Mouse (Mus musculus) CH12.LX (cell line): Measurements from ENCODE around the gene Rad9a. TPM values are rescaled to one million over a fixed set of nuclear protein-coding genes. Genes with fewer than 3 reads are reported as not detected.

Experiments
- DNase-seq: peaks from one replicate; pipeline ENCODE4 v3.0.0-alpha.2; 2013; ENCODE audit errors: extremely low read depth
- H3K27ac ChIP-seq: 2 replicates; pipeline ENCODE4 v1.5.1; 2012; ENCODE audit warnings: low read depth, mild to moderate bottlenecking, control low read depth, moderate library complexity; ENCODE audit not compliant: insufficient read depth
- H3K27me3 ChIP-seq: replicated peaks from 2 replicates; pipeline ENCODE3; 2012; ENCODE audit warnings: inconsistent platforms
- H3K36me3 ChIP-seq, 2 experiments: replicated peaks in 1 of 2; 2 replicates each; pipeline versions ENCODE3 to v1.6.1; 2012; ENCODE audit warnings: inconsistent platforms in 1 of 2, low read length in 1 of 2, mild to moderate bottlenecking in 1 of 2, mixed read lengths in 1 of 2, moderate library complexity in 1 of 2; ENCODE audit not compliant: control insufficient read depth in 1 of 2, insufficient read depth in 1 of 2
- H3K4me1 ChIP-seq, 2 experiments: 2 replicates each; pipeline ENCODE4 v1.6.1; 2012; ENCODE audit warnings: inconsistent platforms in 1 of 2, moderate library complexity in 1 of 2; ENCODE audit not compliant: insufficient read depth in 2 of 2, control insufficient read depth in 1 of 2
- H3K4me2 ChIP-seq: 2 replicates; pipeline ENCODE4 v1.6.1; 2012; ENCODE audit warnings: low read depth, mild to moderate bottlenecking, control low read depth; ENCODE audit not compliant: poor library complexity, insufficient read depth, severe bottlenecking
- H3K4me3 ChIP-seq, 3 experiments: fragments of 150-350 bp in 1 of 3; sonication (generic) in 1 of 3; replicated peaks in 1 of 3; 2 replicates each; pipeline versions ENCODE3 to v1.5.1; 2011 to 2012; ENCODE audit warnings: low read depth in 2 of 3, low read length in 2 of 3, mild to moderate bottlenecking in 2 of 3, moderate library complexity in 2 of 3, control low read depth in 1 of 3, improper control_type of control experiment in 1 of 3, inconsistent platforms in 1 of 3, mixed read lengths in 1 of 3; ENCODE audit not compliant: poor library complexity in 1 of 3
- H3K79me2 ChIP-seq: replicated peaks from 2 replicates; pipeline ENCODE4 v1.6.1; 2012; ENCODE audit warnings: mild to moderate bottlenecking, moderate library complexity; ENCODE audit not compliant: control insufficient read depth, poor library complexity, insufficient read depth, severe bottlenecking; ENCODE audit errors: extremely low read depth
- H3K9ac ChIP-seq: 2 replicates; pipeline ENCODE4 v1.6.1; 2012; ENCODE audit warnings: low read depth, mild to moderate bottlenecking, control low read depth, moderate library complexity; ENCODE audit not compliant: insufficient read depth
- H3K9me3 ChIP-seq: replicated peaks from 2 replicates; pipeline ENCODE3; 2012; ENCODE audit warnings: low read length, inconsistent platforms, mixed read lengths
- BHLHE40 ChIP-seq: IDR thresholded peaks from 2 replicates; pipeline ENCODE4 v1.6.1; 2011; ENCODE audit warnings: mild to moderate bottlenecking, low read depth, low read length, improper control_type of control experiment
- CHD1 ChIP-seq: IDR thresholded peaks from 2 replicates; pipeline ENCODE4 v1.6.1; 2012; ENCODE audit warnings: low read depth, low read length, improper control_type of control experiment, inconsistent platforms
- CHD2 ChIP-seq: IDR thresholded peaks from 2 replicates; pipeline ENCODE4 v1.6.1; 2011; ENCODE audit warnings: low read length, improper control_type of control experiment
- CTCF ChIP-seq, 2 experiments: IDR thresholded peaks in 1 of 2; conservative IDR thresholded peaks in 1 of 2; 2 replicates each; pipeline ENCODE4 v1.5.1; 2011 to 2012; ENCODE audit warnings: low read depth in 2 of 2, low read length in 2 of 2, improper control_type of control experiment in 1 of 2, inconsistent platforms in 1 of 2, mild to moderate bottlenecking in 1 of 2, moderate library complexity in 1 of 2
- E2F4 ChIP-seq: IDR thresholded peaks from 2 replicates; pipeline ENCODE4 v1.6.1; 2011; ENCODE audit warnings: low read depth, low read length, improper control_type of control experiment; ENCODE audit not compliant: insufficient replicate concordance
- ELF1 ChIP-seq: IDR thresholded peaks from 2 replicates; pipeline ENCODE4 v1.6.1; 2014; ENCODE audit warnings: low read depth, mild to moderate bottlenecking, inconsistent platforms, low read length, improper control_type of control experiment
- EP300 ChIP-seq: IDR thresholded peaks from 2 replicates; pipeline ENCODE4 v1.6.1; 2011; ENCODE audit warnings: low read length, improper control_type of control experiment
- ETS1 ChIP-seq: conservative IDR thresholded peaks from 2 replicates; pipeline ENCODE4 v1.6.1; 2012; ENCODE audit warnings: low read depth, mild to moderate bottlenecking, inconsistent platforms, low read length, improper control_type of control experiment, moderate library complexity
- GABPA ChIP-seq: IDR thresholded peaks from 2 replicates; pipeline ENCODE4 v1.6.1; 2012; ENCODE audit warnings: low read depth, low read length, improper control_type of control experiment, inconsistent platforms; ENCODE audit not compliant: insufficient replicate concordance
- HCFC1 ChIP-seq: IDR thresholded peaks from 2 replicates; pipeline ENCODE4 v1.6.1; 2012; ENCODE audit warnings: low read depth, mild to moderate bottlenecking, inconsistent platforms, low read length, improper control_type of control experiment
- IRF4 ChIP-seq: IDR thresholded peaks from 2 replicates; pipeline ENCODE4 v1.6.1; 2014; ENCODE audit warnings: low read depth, mild to moderate bottlenecking, inconsistent platforms, low read length, improper control_type of control experiment
- JUND ChIP-seq: conservative IDR thresholded peaks from 2 replicates; pipeline ENCODE4 v1.6.1; 2011; ENCODE audit warnings: low read depth, low read length, improper control_type of control experiment
- KAT2A ChIP-seq: IDR thresholded peaks from 2 replicates; pipeline ENCODE4 v1.6.1; 2012; ENCODE audit warnings: low read length, improper control_type of control experiment, inconsistent platforms; ENCODE audit not compliant: insufficient replicate concordance
- MAX ChIP-seq: IDR thresholded peaks from 2 replicates; pipeline ENCODE4 v1.6.1; 2011; ENCODE audit warnings: low read length, improper control_type of control experiment
- MAZ ChIP-seq: IDR thresholded peaks from 2 replicates; pipeline ENCODE4 v1.6.1; 2012; ENCODE audit warnings: low read depth, mild to moderate bottlenecking, inconsistent platforms, low read length, improper control_type of control experiment, moderate library complexity
- MXI1 ChIP-seq: IDR thresholded peaks from 2 replicates; pipeline ENCODE4 v1.6.1; 2011; ENCODE audit warnings: mild to moderate bottlenecking, low read depth, low read length, improper control_type of control experiment
- MYC ChIP-seq: IDR thresholded peaks from 2 replicates; pipeline ENCODE4 v1.6.1; 2011; ENCODE audit warnings: low read depth, mild to moderate bottlenecking, improper control_type of control experiment, low read length
- NELFE ChIP-seq: IDR thresholded peaks from 2 replicates; pipeline ENCODE4 v1.6.1; 2011; ENCODE audit warnings: low read depth, low read length, improper control_type of control experiment
- NRF1 ChIP-seq: IDR thresholded peaks from 2 replicates; pipeline ENCODE4 v1.6.1; 2014; ENCODE audit warnings: low read depth, mild to moderate bottlenecking, inconsistent platforms, low read length, improper control_type of control experiment, moderate library complexity
- PAX5 ChIP-seq: IDR thresholded peaks from 2 replicates; pipeline ENCODE4 v1.6.1; 2012; ENCODE audit warnings: low read length, inconsistent platforms, mixed read lengths
- POLR2A ChIP-seq: IDR thresholded peaks from 2 replicates; pipeline ENCODE4 v1.6.1; 2011; ENCODE audit warnings: low read depth, mild to moderate bottlenecking, improper control_type of control experiment, low read length
- RAD21 ChIP-seq: IDR thresholded peaks from 2 replicates; pipeline ENCODE4 v1.6.1; 2011; ENCODE audit warnings: low read depth, mild to moderate bottlenecking, low read length, improper control_type of control experiment, moderate library complexity
- RCOR1 ChIP-seq: conservative IDR thresholded peaks from 2 replicates; pipeline ENCODE4 v1.6.1; 2012; ENCODE audit warnings: low read depth, mild to moderate bottlenecking, inconsistent platforms, low read length, improper control_type of control experiment
- SIN3A ChIP-seq: IDR thresholded peaks from 2 replicates; pipeline ENCODE4 v1.6.1; 2012; ENCODE audit warnings: low read length, improper control_type of control experiment, inconsistent platforms
- SMC3 ChIP-seq: IDR thresholded peaks from 2 replicates; pipeline ENCODE4 v1.6.1; 2011; ENCODE audit warnings: low read depth, low read length, improper control_type of control experiment
- TBP ChIP-seq: conservative IDR thresholded peaks from 2 replicates; pipeline ENCODE4 v1.6.1; 2011; ENCODE audit warnings: low read depth, low read length, improper control_type of control experiment
- TCF12 ChIP-seq: IDR thresholded peaks from 2 replicates; pipeline ENCODE4 v1.6.1; 2014; ENCODE audit warnings: low read depth, mild to moderate bottlenecking, inconsistent platforms, low read length, improper control_type of control experiment
- UBTF ChIP-seq: IDR thresholded peaks from 2 replicates; pipeline ENCODE4 v1.6.1; 2012; ENCODE audit warnings: low read depth, mild to moderate bottlenecking, inconsistent platforms, low read length, improper control_type of control experiment, moderate library complexity
- USF1 ChIP-seq: IDR thresholded peaks from 2 replicates; pipeline ENCODE4 v1.6.1; 2014; ENCODE audit warnings: low read depth, mild to moderate bottlenecking, inconsistent platforms, low read length, improper control_type of control experiment
- USF2 ChIP-seq: conservative IDR thresholded peaks from 2 replicates; pipeline ENCODE4 v1.6.1; 2011; ENCODE audit warnings: low read depth, low read length, improper control_type of control experiment
- ZC3H11A ChIP-seq: IDR thresholded peaks from 2 replicates; pipeline ENCODE4 v1.6.1; 2012; ENCODE audit warnings: low read depth, mild to moderate bottlenecking, inconsistent platforms, low read length, improper control_type of control experiment
- ZMIZ1 ChIP-seq: IDR thresholded peaks from 2 replicates; pipeline ENCODE4 v1.6.1; 2012; ENCODE audit warnings: low read depth, mild to moderate bottlenecking, inconsistent platforms, low read length, improper control_type of control experiment
- ZNF384 ChIP-seq: IDR thresholded peaks from 2 replicates; pipeline ENCODE4 v1.6.1; 2012; ENCODE audit warnings: low read depth, low read length, improper control_type of control experiment, inconsistent platforms
- dilution Hi-C: fragments of 300-500 bp; cut with MboI; formaldehyde crosslinking; loops from 2 replicates; pipeline ENCODE4 v1.14.3; 2020; ENCODE audit warnings: low sequenced_read_pairs; ENCODE audit not compliant: extremely low pct_unique_long_range_greater_than_20kb, extremely low pct_ligation_motif_present
- in situ Hi-C: fragments of 300-500 bp; cut with MboI; formaldehyde crosslinking; loops from 3 replicates; pipeline ENCODE4 v1.14.3; 2019; ENCODE audit warnings: low sequenced_read_pairs, low pct_ligation_motif_present, low pct_unique_long_range_greater_than_20kb, mixed read lengths
- polyA plus RNA-seq: library from polyadenylated mRNA; unstranded; fragments of >175 nt; gene quantifications from 2 replicates; pipeline ENCODE4 v1.2.1, GENCODE M21; 2012; ENCODE audit warnings: low read depth; ENCODE audit not compliant: insufficient read length
- total RNA-seq, 2 experiments: library from RNA; depleted of rRNA; stranded (reverse); fragments of 300-350 nt in 1 of 2; fragments of >200 nt in 1 of 2; gene quantifications; 2 replicates each; pipeline ENCODE4 v1.2.3; 2012 to 2014

Gene Rad9a
- total RNA-seq (2012; rRNA removed) (20.5 and 22.4 TPM in 2 replicates), total RNA-seq (2014; rRNA removed) (11.5 and 14.3 TPM in 2 replicates), polyA plus RNA-seq (20.0 and 21.7 TPM in 2 replicates)

GRCm38 (mm10) chr19:4201291-4201909 lies at the start of gene Rad9a:
Gene Rad9a, minus strand, starts transcription at chr19:4201662.
- Histone ChIP-seq H3K9me3 (no peaks in the 10 kb centered on the region), H3K4me1 (peaks cover 15 to 59% of the 10 kb centered on the region in 2 experiments), H3K36me3 (peaks cover 26 to 42% of the 10 kb centered on the region in 2 experiments), H3K4me2 (peak within 1 kb of the TSS; percentile 44), H3K9ac (peak within 1 kb of the TSS; percentile 70), H3K79me2 (peaks cover 12% of the 10 kb centered on the region; the same call in 1 of the 2 replicates), H3K27me3 (peaks cover 5% of the 10 kb centered on the region), H3K27ac (peak within 1 kb of the TSS; percentile 48), H3K4me3 (peak within 1 kb of the TSS; percentile 67 to 82 (median 76))
- dilution Hi-C loops (no loop called here), in situ Hi-C loops (loop anchor here (5.0 kb wide), 2 partner anchors 36 to 74 kb away; partner anchors contain the start of gene Aip)
- TF ChIP-seq ETS1 (peak; percentile 49), MYC (peak; percentile 87), HCFC1 (peak; percentile 71), CTCF (conservative IDR thresholded peaks at IDR 0.05 in 1 of 2, IDR thresholded peaks at IDR 0.05 in 1 of 2; ENCODE audit: low read depth in 2 of 2, low read length in 2 of 2) (no peak), EP300 (no peak), CHD1 (no peak), POLR2A (peak; percentile 92), KAT2A (0 out of 2 replicates have a peak, but pooled peaks have one; percentile 46), JUND (no peak), NELFE (peak; percentile 82), USF1 (peak; percentile 98), ZC3H11A (no peak), MAX (peak; percentile 99), NRF1 (peak; percentile 46; the same call in 1 of the 2 replicates), USF2 (peak; percentile 100), MXI1 (peak; percentile 91), GABPA (no peak), E2F4 (peak; percentile 86; the same call in 1 of the 2 replicates), CHD2 (0 out of 2 replicates have a peak, but pooled peaks have one; percentile 23), ZNF384 (no peak), SIN3A (peak; percentile 94), PAX5 (no peak), UBTF (no peak), MAZ (no peak), ZMIZ1 (peak; percentile 80), IRF4 (peak; percentile 70), RAD21 (no peak), SMC3 (no peak), BHLHE40 (peak; percentile 99), TBP (peak; percentile 84), TCF12 (peak; percentile 79), ELF1 (peak; percentile 83), RCOR1 (0 out of 2 replicates have a peak, but pooled peaks have one; percentile 64)
- DNase-seq, result peak; percentile 99
